Mouse (Mus musculus): Measurements from ENCODE around the gene Gm29609. TPM values are rescaled to one million over a fixed set of nuclear protein-coding genes. Genes with fewer than 3 reads are reported as not detected.

Gene Gm29609
- polyA plus RNA-seq, 1 experiment from 2014 or later = 1.4 TPM

DNA sequence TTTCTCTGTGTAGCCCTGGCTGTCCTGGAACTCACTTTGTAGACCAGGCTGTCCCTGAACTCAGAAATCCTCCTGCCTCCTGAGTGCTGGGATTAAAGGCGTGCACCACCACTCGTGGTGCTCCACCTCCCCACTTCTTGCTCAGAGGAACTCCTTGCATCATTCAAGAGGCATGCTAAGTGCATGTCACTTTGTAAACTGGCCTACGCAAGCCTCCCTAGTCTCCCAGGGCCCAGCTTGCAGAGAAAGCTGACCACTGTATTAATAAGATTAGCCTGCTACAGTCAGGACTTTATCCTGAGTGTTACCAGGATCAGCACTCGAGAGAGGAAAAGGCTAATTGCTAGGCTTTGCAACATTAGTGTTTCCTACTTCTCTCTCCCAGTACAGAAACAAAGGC lies 11.1 kb downstream of the Gm29609 start:
- no peak overlapping the region for H3K4me3 ChIP-seq (ENCODE audit: low read depth, low read length)
- peaks cover 24% of the 10 kb centered on the region for H3K36me3 ChIP-seq (ENCODE audit: control insufficient read depth, insufficient read depth, low read length)
- H3K9me3 ChIP-seq (ENCODE audit: control insufficient read depth, low read length) = no peaks in the 10 kb centered on the region
- no peak for DNase-seq (ENCODE audit: low spot score)
- no peaks in the 10 kb centered on the region for H3K27me3 ChIP-seq (ENCODE audit: control insufficient read depth, insufficient read depth, low read length)
- ATAC-seq (ENCODE audit: low FRiP score) = no peak
- H3K9ac ChIP-seq (ENCODE audit: low read depth, low read length) = no peak overlapping the region
- WGBS = 90% methylated on average over 4 of the region's 4 CpGs
- no peaks in the 10 kb centered on the region for H3K4me1 ChIP-seq (replicated peaks; ENCODE audit: control insufficient read depth, insufficient read depth, low read length)
- H3K27ac ChIP-seq (ENCODE audit: low read depth, low read length) = no peak overlapping the region
- H3K4me2 ChIP-seq (replicated peaks; ENCODE audit: low read depth, low read length) = no peak overlapping the region

- DNase-seq (ENCODE audit: low spot score) (no peak), ATAC-seq (ENCODE audit: low FRiP score) (no peak)
- H3K4me3 ChIP-seq (ENCODE audit: low read depth, low read length) = no peak overlapping the region
- H3K4me1 ChIP-seq (replicated peaks; ENCODE audit: control insufficient read depth, insufficient read depth, low read length) = no peaks in the 10 kb centered on the region
- no peak overlapping the region for H3K4me2 ChIP-seq (replicated peaks; ENCODE audit: low read depth, low read length)
- H3K27ac ChIP-seq (ENCODE audit: low read depth, low read length) = no peak overlapping the region
- H3K9ac ChIP-seq (ENCODE audit: low read depth, low read length) = no peak overlapping the region
- no peaks in the 10 kb centered on the region for H3K27me3 ChIP-seq (ENCODE audit: control insufficient read depth, insufficient read depth, low read length)
- WGBS = 93% methylated on average over 1 of the region's 1 CpGs
- peaks cover 18% of the 10 kb centered on the region for H3K36me3 ChIP-seq (ENCODE audit: control insufficient read depth, insufficient read depth, low read length)
- H3K9me3 ChIP-seq (ENCODE audit: control insufficient read depth, low read length) = no peaks in the 10 kb centered on the region
Measured at GRCm38 (mm10) chr5:31164878-31165277, 14.8 kb downstream of the Gm29609 start.

GRCm38 (mm10) chr5:31162462-31162861 lies 17.2 kb downstream of the Gm29609 start:
- H3K27me3 ChIP-seq (ENCODE audit: control insufficient read depth, insufficient read depth, low read length) = no peaks in the 10 kb centered on the region

DNA sequence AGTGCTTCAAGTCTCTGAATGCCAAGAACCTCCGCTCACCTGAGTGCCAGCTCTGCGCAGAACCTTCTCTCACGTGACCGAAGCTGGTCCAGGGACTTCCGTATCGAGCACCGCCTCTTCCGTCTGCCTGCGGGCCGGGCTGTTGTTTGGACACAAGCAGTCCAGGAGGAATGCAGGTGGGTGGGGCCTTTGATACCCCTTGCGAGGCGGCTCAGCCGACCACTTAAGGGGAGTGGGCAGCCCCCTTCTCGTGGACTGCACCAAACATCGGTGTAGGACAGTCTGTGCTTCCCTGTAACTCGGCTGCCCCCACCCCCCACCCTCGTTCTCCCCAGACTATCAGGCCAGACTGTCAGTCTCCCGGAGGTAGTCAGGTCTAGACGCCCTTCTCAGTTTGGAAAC lies 25.6 kb downstream of the Gm29609 start, which contains the start of gene Mpv17:
Mpv17 (minus strand) TSS at position 100 of the 402 bp plus-strand sequence.
- ATAC-seq (ENCODE audit: low FRiP score) (peak; percentile 92), DNase-seq (ENCODE audit: low spot score) (peak; percentile 83)
- Histone ChIP-seq H3K4me2 (replicated peaks; ENCODE audit: low read depth, low read length) (peak within 1 kb of the TSS; percentile 71), H3K9ac (ENCODE audit: low read depth, low read length) (peak within 1 kb of the TSS; percentile 79), H3K4me1 (replicated peaks; ENCODE audit: control insufficient read depth, insufficient read depth, low read length) (peaks cover 3% of the 10 kb centered on the region; the same call in 1 of the 2 replicates), H3K9me3 (ENCODE audit: control insufficient read depth, low read length) (no peaks in the 10 kb centered on the region), H3K36me3 (ENCODE audit: control insufficient read depth, insufficient read depth, low read length) (peaks cover 5% of the 10 kb centered on the region; the same call in 1 of the 2 replicates), H3K27ac (ENCODE audit: low read depth, low read length) (no peak within 1 kb of the TSS), H3K27me3 (ENCODE audit: control insufficient read depth, insufficient read depth, low read length) (no peaks in the 10 kb centered on the region), H3K4me3 (ENCODE audit: low read depth, low read length) (peak within 1 kb of the TSS; percentile 54)
- WGBS = under 1% methylated on average over 19 of the region's 19 CpGs

More at GRCm38 (mm10) chr5:31162462-31162861, 17.2 kb downstream of the Gm29609 start:
- Histone ChIP-seq H3K4me3 (ENCODE audit: low read depth, low read length) (no peak overlapping the region), H3K9ac (ENCODE audit: low read depth, low read length) (no peak overlapping the region), H3K9me3 (ENCODE audit: control insufficient read depth, low read length) (no peaks in the 10 kb centered on the region), H3K4me2 (replicated peaks; ENCODE audit: low read depth, low read length) (no peak overlapping the region), H3K4me1 (replicated peaks; ENCODE audit: control insufficient read depth, insufficient read depth, low read length) (no peaks in the 10 kb centered on the region), H3K36me3 (ENCODE audit: control insufficient read depth, insufficient read depth, low read length) (peaks cover 19% of the 10 kb centered on the region; the same call in 1 of the 2 replicates), H3K27ac (ENCODE audit: low read depth, low read length) (no peak overlapping the region)
- DNase-seq (ENCODE audit: low spot score) (no peak), ATAC-seq (ENCODE audit: low FRiP score) (no peak)

DNA sequence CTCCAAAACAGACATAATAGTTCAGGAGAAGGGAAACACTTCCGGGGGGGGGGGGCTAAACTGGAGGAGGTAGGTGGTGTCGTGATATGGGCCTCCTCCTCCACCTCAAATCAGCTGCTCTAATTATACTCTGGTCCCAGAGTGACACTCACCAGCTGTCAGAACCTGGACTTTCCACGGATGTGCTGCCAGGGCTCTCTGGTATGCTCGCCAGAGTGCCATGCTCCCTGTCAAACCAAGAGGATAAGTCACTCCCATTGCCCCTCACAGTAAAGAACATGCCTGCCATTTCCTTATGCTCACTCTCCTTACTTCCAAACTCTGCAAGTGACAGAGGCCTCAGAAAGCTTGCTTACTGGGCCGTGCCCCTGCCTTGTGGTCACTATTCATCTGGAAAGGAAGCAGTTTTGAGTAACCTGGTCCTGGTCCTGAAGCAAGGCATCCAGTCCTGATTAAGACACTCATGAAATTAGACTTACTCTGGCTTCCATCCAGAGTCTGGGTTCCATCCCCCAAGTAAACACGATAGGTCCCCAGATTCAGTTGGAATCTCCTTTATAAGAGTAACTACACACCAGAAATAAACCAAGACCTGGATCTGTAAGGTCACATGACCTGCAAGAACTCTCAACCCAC lies 26.1 kb downstream of the Gm29609 start:
- H3K27me3 ChIP-seq (ENCODE audit: control insufficient read depth, insufficient read depth, low read length) = no peaks in the 10 kb centered on the region
- H3K4me3 ChIP-seq (ENCODE audit: low read depth, low read length) = peak overlapping the region; percentile 54
- ATAC-seq (ENCODE audit: low FRiP score) (peak; percentile 37; the same call in 1 of the 2 replicates), DNase-seq (ENCODE audit: low spot score) (no peak)
- H3K9me3 ChIP-seq (ENCODE audit: control insufficient read depth, low read length) = no peaks in the 10 kb centered on the region
- H3K27ac ChIP-seq (ENCODE audit: low read depth, low read length) = no peak overlapping the region
- peaks cover 5% of the 10 kb centered on the region; the same call in 1 of the 2 replicates for H3K36me3 ChIP-seq (ENCODE audit: control insufficient read depth, insufficient read depth, low read length)
- H3K9ac ChIP-seq (ENCODE audit: low read depth, low read length) = peak overlapping the region; percentile 79
- 40% methylated on average over 6 of the region's 6 CpGs for WGBS
- H3K4me2 ChIP-seq (replicated peaks; ENCODE audit: low read depth, low read length) = peak overlapping the region; percentile 71
- peaks cover 3% of the 10 kb centered on the region; the same call in 1 of the 2 replicates for H3K4me1 ChIP-seq (replicated peaks; ENCODE audit: control insufficient read depth, insufficient read depth, low read length)

DNA sequence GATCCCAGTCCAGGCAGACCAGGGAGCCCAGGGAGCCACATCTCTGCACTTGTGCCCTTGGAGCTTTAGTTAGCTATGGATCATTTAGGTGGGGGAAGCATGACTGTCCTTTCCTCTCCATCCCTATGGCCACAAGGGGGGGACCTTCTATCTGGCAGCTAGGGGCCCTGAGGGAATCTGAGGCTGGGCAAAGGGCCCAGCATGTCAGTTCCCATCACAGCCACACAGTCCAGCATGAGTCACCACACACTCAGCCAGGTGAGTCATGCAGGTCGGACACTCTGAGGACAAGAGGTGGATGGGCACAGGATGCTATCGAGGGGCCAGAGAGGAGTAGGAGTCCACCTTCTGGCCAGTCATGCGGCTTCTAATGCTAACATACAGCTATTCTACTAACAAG lies 28.0 kb downstream of the Gm29609 start:
- peaks cover 3% of the 10 kb centered on the region; the same call in 1 of the 2 replicates for H3K4me1 ChIP-seq (replicated peaks; ENCODE audit: control insufficient read depth, insufficient read depth, low read length)
- H3K9ac ChIP-seq (ENCODE audit: low read depth, low read length) = no peak overlapping the region
- no peak for ATAC-seq (ENCODE audit: low FRiP score)
- no peak overlapping the region for H3K4me2 ChIP-seq (replicated peaks; ENCODE audit: low read depth, low read length)
- H3K9me3 ChIP-seq (ENCODE audit: control insufficient read depth, low read length) = no peaks in the 10 kb centered on the region
- H3K36me3 ChIP-seq (ENCODE audit: control insufficient read depth, insufficient read depth, low read length) = no peaks in the 10 kb centered on the region
- 85% methylated on average over 3 of the region's 3 CpGs for WGBS
- no peaks in the 10 kb centered on the region for H3K27me3 ChIP-seq (ENCODE audit: control insufficient read depth, insufficient read depth, low read length)
- no peak for DNase-seq (ENCODE audit: low spot score)
- H3K27ac ChIP-seq (ENCODE audit: low read depth, low read length) = no peak overlapping the region
- H3K4me3 ChIP-seq (ENCODE audit: low read depth, low read length) = no peak overlapping the region

DNA sequence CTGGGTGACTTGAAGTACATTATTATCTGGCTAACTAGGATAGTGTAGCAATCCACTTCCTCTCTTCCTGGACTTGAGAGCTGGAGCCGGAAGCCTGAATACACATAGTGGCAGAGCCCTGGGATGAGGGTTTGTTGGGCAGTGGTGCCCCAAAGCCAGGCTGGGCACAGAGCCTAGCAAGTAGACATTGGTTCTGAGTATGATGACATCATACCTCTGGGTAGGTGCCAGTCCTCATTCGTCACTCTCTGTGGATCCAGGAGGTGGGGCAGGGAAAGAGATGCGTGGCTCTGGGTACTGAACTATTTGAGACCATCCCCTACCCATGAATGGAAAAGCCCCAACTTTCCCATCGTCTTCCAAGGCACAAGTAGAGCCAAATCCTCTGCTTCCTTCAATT lies 29.9 kb downstream of the Gm29609 start:
- H3K27me3 ChIP-seq (ENCODE audit: control insufficient read depth, insufficient read depth, low read length) = no peaks in the 10 kb centered on the region
- DNase-seq (ENCODE audit: low spot score) (no peak), ATAC-seq (ENCODE audit: low FRiP score) (no peak)
- WGBS = 94% methylated on average over 4 of the region's 4 CpGs
- H3K9me3 ChIP-seq (ENCODE audit: control insufficient read depth, low read length) = no peaks in the 10 kb centered on the region
- H3K4me1 ChIP-seq (replicated peaks; ENCODE audit: control insufficient read depth, insufficient read depth, low read length) = peaks cover 3% of the 10 kb centered on the region; the same call in 1 of the 2 replicates
- H3K4me2 ChIP-seq (replicated peaks; ENCODE audit: low read depth, low read length) = no peak overlapping the region
- H3K9ac ChIP-seq (ENCODE audit: low read depth, low read length) = no peak overlapping the region
- no peak overlapping the region for H3K4me3 ChIP-seq (ENCODE audit: low read depth, low read length)
- H3K36me3 ChIP-seq (ENCODE audit: control insufficient read depth, insufficient read depth, low read length) = no peaks in the 10 kb centered on the region
- no peak overlapping the region for H3K27ac ChIP-seq (ENCODE audit: low read depth, low read length)

DNA sequence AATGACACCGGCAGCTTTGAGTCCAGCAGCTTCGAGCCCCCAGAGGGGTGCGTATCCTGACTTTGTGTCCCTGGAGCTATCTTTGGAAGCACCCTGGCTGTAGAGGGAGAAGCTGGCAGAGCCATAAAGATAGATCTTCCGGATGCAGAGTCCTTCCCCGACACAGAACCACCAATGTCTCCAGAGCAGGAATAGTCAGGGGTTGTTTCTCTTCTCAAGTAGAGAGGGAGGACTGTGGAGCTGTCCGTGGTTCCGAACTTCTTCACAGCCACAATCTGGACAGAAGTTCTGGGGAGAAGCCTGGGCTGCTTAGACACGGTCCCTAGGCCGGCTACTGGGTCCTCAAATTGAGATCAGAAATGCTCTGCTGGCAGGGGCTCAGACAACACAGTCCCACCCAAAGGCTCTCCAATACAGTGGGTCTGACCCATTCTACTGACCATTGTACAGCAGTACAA lies 40.7 kb downstream of the Gm29609 start:
- H3K27me3 ChIP-seq (ENCODE audit: control insufficient read depth, insufficient read depth, low read length) = peaks cover 46% of the 10 kb centered on the region
- H3K9me3 ChIP-seq (ENCODE audit: control insufficient read depth, low read length) = no peaks in the 10 kb centered on the region
- no peak overlapping the region for H3K27ac ChIP-seq (ENCODE audit: low read depth, low read length)
- no peak overlapping the region for H3K4me2 ChIP-seq (replicated peaks; ENCODE audit: low read depth, low read length)
- no peak overlapping the region for H3K4me3 ChIP-seq (ENCODE audit: low read depth, low read length)
- H3K4me1 ChIP-seq (replicated peaks; ENCODE audit: control insufficient read depth, insufficient read depth, low read length) = peaks cover 10% of the 10 kb centered on the region
- DNase-seq (ENCODE audit: low spot score) (peak; percentile 38), ATAC-seq (ENCODE audit: low FRiP score) (no peak)
- no peaks in the 10 kb centered on the region for H3K36me3 ChIP-seq (ENCODE audit: control insufficient read depth, insufficient read depth, low read length)
- H3K9ac ChIP-seq (ENCODE audit: low read depth, low read length) = no peak overlapping the region
- WGBS = 17% methylated on average over 9 of the region's 9 CpGs

All from hindbrain, embryonic 11.5 days (tissue).